Mouse (Mus musculus): ENCODE data around the gene Cr2. TPM values are rescaled to one million over a fixed set of nuclear protein-coding genes. Genes with fewer than 3 reads are reported as not detected.
"Not testable (repeated sequence)": the region's sequence is repeated elsewhere in the genome, so short reads cannot be mapped to it uniquely, and the experiment has no call there.

Gene Cr2
- under 1 TPM; 0.13 to 0.48 TPM for total RNA-seq (2021)

DNA sequence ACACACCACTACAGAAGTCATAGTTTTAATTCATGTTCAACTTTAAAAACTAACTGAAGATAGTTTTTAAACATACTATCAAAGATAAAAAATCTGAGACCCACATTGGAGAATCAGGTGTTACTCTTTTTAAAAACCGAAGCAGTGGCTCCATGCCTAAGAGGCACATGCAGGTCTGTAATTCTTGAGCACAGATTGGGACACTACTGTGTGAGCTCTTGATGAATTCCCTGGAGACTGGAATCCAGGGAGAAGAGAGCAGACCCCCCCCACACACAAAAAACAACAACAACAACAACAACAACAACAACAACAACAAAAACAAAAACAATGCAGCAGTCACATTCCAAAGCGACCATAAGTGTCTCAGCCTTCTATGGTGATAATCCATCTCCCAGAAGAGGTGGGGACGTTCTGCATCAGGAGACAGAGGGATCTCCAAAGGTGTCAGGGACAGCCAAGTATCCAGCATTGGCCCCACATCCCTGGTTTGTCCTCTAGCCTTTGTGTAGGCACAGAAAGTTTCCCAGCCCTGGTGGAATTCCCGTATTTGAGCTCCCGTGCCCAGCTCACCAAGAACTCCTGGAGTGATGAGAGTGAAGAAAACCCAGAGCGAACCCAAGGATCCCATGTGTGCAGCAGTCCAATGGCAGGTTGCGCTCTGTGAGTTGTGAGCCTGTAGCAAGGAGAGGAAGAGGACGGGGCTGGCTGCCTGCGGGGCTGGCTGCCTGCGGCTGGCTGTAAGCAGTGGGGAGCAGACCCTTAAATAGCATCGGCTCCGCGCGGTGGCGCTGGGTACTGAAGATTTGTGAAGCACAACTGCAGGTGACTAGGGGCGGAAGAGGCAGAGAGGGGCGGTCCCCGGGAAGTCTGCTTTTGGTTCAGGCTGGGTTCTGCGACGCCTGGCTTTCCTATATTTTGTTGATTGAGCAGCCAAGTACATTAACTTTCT lies at the start of gene Cr2:
TSS of gene Cr2 (minus strand) at position 737 of the 952 bp plus-strand sequence.
- DNase-seq (ENCODE audit: low spot score): peak; percentile 4
- intact Hi-C loops (cut with DNase I): no loop called here

- intact Hi-C loops (cut with DNase I): no loop called here
- no peak for DNase-seq (ENCODE audit: low spot score)
Observed at GRCm38 (mm10) chr1:195221781-195222180, 45.3 kb upstream of the Cr2 start.

DNA sequence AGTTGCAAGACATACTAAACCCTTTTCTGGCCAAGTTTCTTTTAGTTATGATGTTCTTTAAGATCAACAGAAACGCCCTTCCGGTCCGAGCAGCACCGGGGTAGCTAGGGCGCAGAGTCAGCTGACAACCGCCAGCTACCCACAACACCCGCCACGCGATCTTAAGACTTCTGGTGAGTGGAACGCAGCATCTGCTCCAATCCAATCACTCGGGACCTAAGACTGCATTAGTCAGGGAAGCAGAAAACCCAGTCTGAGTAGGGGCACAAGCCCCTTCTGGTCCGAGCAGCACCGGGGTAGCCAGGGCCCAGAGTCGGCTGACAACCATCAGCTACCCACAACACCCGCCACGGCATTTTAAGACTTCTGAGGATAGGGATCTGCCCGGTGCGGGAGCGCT lies 36.3 kb upstream of the Cr2 start:
- intact Hi-C loops (cut with DNase I); DNase-seq (ENCODE audit: low spot score): not testable (repeated sequence)

- intact Hi-C loops (cut with DNase I): no loop called here
- no peak for DNase-seq (ENCODE audit: low spot score)
Observed at GRCm38 (mm10) chr1:195184746-195185145, 8.2 kb upstream of the Cr2 start.

GRCm38 (mm10) chr1:195164996-195165755 lies 11.3 kb downstream of the Cr2 start:
- DNase-seq (ENCODE audit: low spot score): no peak
- intact Hi-C loops (cut with DNase I): no loop called here

DNA sequence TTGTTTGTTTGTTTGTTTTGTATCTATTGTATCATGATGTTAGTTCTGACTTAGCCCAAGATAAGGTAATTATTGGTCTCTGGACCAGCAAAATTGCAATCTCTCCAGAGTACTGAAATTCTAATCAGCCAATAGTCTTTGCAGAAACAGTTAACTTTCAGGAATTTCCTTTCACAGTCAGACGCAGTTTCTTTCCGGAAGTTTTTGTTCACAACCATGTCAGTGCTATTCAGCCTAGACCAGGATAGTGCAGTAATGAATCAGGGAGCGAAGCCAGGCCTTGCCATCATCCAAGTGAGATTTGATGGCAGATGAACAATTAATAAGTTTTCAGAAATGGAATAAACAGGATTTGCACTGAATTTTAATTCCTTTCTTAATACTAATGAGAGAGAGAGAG lies 44.4 kb downstream of the Cr2 start:
- no peak for DNase-seq (ENCODE audit: low spot score)
- intact Hi-C loops (cut with DNase I): loop anchor here (5.0 kb wide), 1 partner anchor 155 kb away; no protein-coding TSS in a partner anchor

GRCm38 (mm10) chr1:195131675-195132015 lies 44.9 kb downstream of the Cr2 start:
- DNase-seq (ENCODE audit: low spot score): no peak
- intact Hi-C loops (cut with DNase I): loop anchor here (2.0 to 5.0 kb wide), 2 partner anchors 101 to 154 kb away; no protein-coding TSS in a partner anchor

GRCm38 (mm10) chr1:195130953-195131674 lies 45.4 kb downstream of the Cr2 start, which contains the start of gene Cr1l:
Cr1l (minus strand) TSS chr1:195131586.
- DNase-seq (ENCODE audit: low spot score): peak; percentile 78
- intact Hi-C loops (cut with DNase I): loop anchor here (2.0 to 5.0 kb wide), 2 partner anchors 102 to 154 kb away; no protein-coding TSS in a partner anchor

DNA sequence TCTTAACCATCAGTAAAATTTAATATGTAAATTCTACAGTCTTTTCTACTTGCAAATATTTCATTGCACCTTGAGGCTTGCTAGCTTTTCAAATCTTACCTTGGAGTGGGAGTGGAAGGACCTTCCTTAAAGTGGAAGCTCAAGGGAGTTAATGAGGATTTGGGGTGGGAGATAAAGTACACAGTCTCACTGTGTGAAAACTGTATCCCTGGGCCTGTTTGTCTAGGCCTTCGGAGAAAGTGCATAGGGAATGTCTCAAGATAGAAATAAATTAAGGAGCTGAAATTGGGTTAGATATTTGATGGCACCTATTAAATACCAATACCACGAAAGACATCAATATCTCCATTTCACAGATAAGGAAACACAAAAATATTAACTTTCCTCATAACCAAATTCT lies 46.0 kb downstream of the Cr2 start:
- no peak for DNase-seq (ENCODE audit: low spot score)
- intact Hi-C loops (cut with DNase I): loop anchor here (2.0 to 5.0 kb wide), 2 partner anchors 102 to 153 kb away; no protein-coding TSS in a partner anchor

- DNase-seq (ENCODE audit: low spot score): no peak
- intact Hi-C loops (cut with DNase I): loop anchor here (2.0 to 5.0 kb wide), 2 partner anchors 103 to 153 kb away; no protein-coding TSS in a partner anchor
Observed at GRCm38 (mm10) chr1:195129867-195130266, 46.6 kb downstream of the Cr2 start.

DNA sequence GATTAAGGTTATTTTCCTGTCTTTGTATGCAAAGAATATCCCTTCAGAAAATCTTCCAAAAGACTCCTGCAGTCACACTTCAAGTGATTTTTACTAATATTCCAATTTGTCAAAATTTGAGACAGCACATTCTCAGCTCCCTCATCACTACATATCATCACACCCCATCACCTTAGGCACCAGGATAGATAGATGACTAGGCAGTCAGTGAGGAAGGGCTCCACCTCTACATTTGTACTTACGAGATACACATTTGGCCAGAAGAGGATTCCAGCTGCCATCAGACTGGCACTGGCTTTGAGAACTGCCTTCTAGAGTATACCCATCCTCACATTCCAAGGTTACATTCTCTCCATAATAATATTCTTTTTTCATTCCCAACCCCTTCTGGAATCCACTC lies 62.1 kb downstream of the Cr2 start:
- intact Hi-C loops (cut with DNase I): no loop called here
- DNase-seq (ENCODE audit: low spot score): no peak

- no peak for DNase-seq (ENCODE audit: low spot score)
- intact Hi-C loops (cut with DNase I): no loop called here
Observed at GRCm38 (mm10) chr1:195113621-195114020, 62.9 kb downstream of the Cr2 start.

- intact Hi-C loops (cut with DNase I): no loop called here
- DNase-seq (ENCODE audit: low spot score): no peak
Observed at GRCm38 (mm10) chr1:195100693-195101092, 75.8 kb downstream of the Cr2 start.

- no peak for DNase-seq (ENCODE audit: low spot score)
- intact Hi-C loops (cut with DNase I): no loop called here
Observed at GRCm38 (mm10) chr1:195098004-195098403, 78.5 kb downstream of the Cr2 start.

DNA sequence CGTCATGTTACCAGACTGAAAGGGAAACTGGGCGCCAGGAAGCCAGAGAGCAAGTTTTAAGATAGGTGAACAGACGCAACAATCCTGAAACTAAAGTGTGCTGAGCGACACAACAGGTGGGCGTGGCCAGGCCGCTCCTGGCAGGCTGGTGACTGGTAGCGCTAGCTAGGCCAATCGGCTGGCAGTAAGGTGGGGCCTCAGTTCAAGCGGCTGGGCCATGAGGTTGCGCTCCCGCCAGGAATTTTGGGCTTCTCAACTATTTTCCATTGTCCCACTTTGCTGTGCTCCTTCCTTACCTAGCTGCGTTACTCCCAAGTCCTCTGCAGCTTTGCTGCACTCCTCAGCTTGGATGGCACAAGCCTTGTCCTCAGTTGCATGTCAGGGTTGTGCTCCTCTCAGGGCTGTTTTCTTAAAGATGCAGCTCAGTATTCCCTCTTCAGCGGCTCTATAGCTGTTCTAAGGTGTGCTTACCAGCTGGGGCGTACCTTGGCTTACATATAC lies 84.2 kb downstream of the Cr2 start, which contains the start of gene Cd46:
TSS of gene Cd46 (minus strand) at position 30 of the 501 bp plus-strand sequence.
- intact Hi-C loops (cut with DNase I): no loop called here
- DNase-seq (ENCODE audit: low spot score): peak; percentile 46

DNA sequence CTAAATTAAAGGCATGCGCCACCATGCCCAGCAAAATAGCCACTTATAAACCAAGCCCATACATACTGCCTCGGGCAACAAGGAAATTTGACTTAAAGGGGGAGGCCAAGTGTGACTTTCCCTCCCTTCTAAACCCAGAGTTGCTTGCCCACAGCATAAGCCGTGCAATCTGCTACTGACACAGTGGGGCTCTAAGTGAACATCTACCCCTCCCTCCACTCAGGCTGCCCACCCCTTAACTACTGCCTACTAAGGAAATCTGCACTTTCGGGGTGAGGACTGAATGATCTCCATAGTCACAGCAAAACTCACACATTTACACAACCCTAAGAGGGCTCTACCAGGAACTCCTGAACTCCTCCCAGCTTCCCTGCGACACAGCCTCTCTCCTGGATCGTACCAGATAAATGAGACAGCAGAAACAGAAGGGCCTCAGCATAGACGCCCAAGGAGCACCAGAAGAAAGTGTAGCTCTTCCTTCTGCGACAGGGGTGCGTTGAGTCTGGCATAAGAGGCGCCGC lies 84.8 kb downstream of the Cr2 start:
- intact Hi-C loops (cut with DNase I): no loop called here

More for the DNA sequence above, 84.8 kb downstream of the Cr2 start:
- DNase-seq (ENCODE audit: low spot score): no peak
